Mouse (Mus musculus) layer of hippocampus, adult 9-10 months (tissue): ENCODE results near the gene Atxn10.
"Not testable (repeated sequence)": the region's sequence is repeated elsewhere in the genome, so short reads cannot be mapped to it uniquely, and the experiment has no call there.

Experiments
- DNase-seq: peaks from one replicate; pipeline ENCODE4 v3.0.0; 2022; ENCODE audit warnings: low spot score

Atxn10 gene

GRCm38 (mm10) chr15:85335671-85336300 is at the start of gene Atxn10:
Gene Atxn10, plus strand, starts transcription at chr15:85336245.
- no peak for DNase-seq

GRCm38 (mm10) chr15:85294632-85295031 is 41.4 kb upstream of the Atxn10 start:
- DNase-seq, result no peak

- DNase-seq, result no peak
These were observed 40.5 kb upstream of the Atxn10 start for GRCm38 (mm10) chr15:85295544-85295943.

- DNase-seq, result no peak
These were observed 40.1 kb upstream of the Atxn10 start for GRCm38 (mm10) chr15:85295977-85296376.

DNA sequence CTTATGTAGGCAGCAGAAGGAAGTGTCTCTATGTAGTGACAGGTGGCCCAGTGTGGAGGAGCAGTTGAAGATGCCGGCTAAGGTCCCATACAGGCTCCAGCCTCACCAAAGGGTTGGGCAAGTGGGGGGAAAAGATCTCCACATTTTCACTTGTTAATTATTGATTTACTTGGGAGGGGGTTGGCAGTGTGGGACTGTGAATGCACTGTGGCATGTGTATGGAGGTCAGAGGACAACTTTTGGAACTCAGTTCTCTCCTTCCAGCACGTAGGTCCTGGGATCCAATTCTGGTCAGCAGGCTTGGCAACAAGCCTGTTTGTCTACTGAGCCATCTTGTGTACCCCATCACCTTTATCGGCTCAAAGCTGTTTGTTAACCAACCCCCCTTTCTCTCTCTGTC is 39.5 kb upstream of the Atxn10 start:
- DNase-seq, result no peak

GRCm38 (mm10) chr15:85298167-85298781 is 37.8 kb upstream of the Atxn10 start:
- DNase-seq, result no peak

DNA sequence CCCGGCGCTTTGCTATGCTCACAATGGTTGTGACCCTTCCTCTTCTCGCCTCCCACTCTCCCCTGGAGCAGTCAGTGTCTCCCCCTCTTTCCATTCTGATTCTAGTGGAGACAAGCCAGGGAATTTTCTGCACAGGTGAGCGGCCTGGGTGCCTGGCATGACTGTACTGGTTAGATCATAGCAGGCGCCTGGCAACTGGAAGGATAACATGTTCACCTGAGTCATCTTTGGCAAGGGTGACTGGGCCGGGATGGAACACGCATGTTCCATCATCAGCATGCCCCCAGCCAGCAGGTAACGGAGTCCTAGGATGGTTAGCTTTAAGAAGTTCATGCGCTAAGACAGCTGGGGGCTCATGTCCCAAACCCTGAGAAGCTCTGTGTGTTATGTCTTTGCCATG is 37.1 kb upstream of the Atxn10 start:
- DNase-seq, result no peak

DNA sequence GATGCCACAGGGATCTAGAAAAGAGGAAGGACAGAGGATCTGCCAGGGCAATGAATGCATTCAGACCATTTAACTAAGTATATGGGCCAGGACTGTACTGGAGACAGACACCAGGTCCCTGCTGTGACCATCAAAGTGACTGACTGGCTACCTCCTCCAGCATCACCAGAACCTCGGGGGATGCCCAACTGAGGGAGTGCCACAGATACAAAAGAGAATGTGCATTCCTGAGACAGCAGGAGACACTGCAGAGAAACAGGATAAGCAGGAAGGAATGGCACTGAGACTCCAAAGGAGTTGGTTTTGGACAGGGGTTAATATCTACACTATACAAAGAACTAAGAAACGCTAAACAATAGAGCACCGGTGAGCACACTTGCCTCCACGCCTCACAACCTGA is 32.8 kb upstream of the Atxn10 start:
- no peak for DNase-seq

DNA sequence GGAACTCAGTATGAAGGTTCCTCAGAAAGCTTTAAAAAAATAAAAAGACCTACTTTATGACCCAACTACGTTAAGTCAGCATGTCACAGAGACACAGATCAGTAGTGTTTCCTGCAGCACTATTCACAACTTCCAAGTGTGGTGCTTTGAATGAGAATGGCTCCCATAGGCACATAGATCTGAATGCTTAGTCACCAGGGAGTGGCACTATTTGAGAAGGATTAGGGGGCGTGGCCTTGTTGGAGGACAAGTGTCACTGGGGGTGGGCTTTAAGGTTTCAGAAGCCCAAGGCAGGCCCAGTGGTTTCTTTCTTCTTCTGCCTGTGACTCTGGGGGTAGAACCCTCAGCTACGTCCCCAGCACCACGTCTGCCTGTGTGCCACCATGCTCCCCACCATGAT is 32.1 kb upstream of the Atxn10 start:
- DNase-seq, result no peak

DNA sequence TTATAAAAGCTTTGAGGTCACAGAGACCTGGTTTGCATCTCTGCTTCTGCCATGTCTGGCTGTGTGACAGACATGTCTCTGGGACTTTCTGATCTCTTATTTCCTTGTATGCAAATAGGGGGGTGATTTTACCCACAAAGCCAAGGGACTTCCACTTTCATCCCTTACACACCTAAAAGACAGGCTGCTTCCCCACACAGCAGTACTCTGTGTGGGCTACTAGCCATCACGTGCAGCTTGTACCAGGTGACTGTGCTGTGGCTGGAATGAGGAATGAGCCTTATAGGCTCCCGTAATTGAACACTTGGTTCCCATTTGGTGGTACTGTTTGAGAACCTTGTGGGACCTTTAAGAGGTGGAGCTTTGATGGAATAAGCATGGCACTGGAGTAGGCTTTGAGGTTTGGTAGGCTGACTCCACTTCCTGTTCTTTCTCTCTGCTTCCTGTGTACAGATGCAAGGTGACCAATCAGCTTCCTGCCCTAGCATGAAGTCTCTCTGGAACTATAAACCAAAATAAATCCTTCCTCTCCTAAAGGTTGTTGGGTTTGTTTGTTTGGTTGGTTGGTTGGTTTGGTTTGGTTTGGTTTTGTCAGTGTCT is 28.9 kb upstream of the Atxn10 start:
- no peak for DNase-seq

- DNase-seq, result no peak
These were observed 24.9 kb upstream of the Atxn10 start for GRCm38 (mm10) chr15:85311058-85311657.

GRCm38 (mm10) chr15:85315378-85316025 is 20.5 kb upstream of the Atxn10 start:
- peak; percentile 65 for DNase-seq

GRCm38 (mm10) chr15:85316342-85317140 is 19.5 kb upstream of the Atxn10 start:
- DNase-seq, result no peak

GRCm38 (mm10) chr15:85319924-85320668 is 15.9 kb upstream of the Atxn10 start:
- no peak for DNase-seq

DNA sequence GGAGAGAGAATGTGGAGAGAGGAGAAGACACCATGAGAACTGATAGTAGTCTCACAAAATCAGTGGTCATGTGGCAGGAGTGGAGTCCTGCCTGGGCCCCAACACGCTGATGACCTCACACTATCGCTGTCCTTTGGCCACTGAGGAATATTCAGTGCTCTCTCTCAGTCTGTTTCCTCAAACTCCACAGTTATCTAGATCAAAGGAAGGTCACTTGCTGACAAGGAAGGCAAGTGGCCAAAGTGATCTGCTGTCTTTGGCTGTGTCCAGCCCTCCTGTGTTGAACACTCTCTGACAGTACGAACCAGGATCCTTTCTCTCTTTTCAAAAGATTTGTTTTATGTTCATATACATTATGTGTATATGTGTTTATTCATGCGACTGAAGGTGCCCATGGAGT is 12.8 kb upstream of the Atxn10 start:
- no peak for DNase-seq

- no peak for DNase-seq
These were observed 11.6 kb upstream of the Atxn10 start for GRCm38 (mm10) chr15:85324426-85324825.

GRCm38 (mm10) chr15:85327808-85328207 is 8.2 kb upstream of the Atxn10 start:
- DNase-seq, result no peak

- DNase-seq, result not testable (repeated sequence)
These were observed 7.6 kb upstream of the Atxn10 start for GRCm38 (mm10) chr15:85328455-85328854.

GRCm38 (mm10) chr15:85329096-85329495 is 6.9 kb upstream of the Atxn10 start:
- DNase-seq, result no peak

DNA sequence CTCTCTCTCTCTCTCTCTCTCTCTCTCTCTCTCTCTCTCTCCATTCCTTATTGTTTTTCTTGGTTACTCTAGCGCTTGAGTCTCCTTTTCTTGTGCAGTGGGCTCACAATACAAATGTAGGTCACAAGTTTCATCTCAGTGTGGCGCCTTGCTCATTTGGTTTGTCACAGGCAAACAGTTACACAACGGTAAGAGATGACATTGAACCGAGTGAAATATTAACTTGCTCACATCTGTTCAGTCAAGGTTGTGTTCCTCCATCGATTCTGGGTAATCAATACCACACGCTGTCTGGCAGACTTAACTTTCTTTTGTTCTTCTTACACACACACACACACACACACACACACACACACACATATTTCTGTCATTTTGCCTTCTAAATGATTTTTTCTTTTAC is 6.0 kb upstream of the Atxn10 start:
- no peak for DNase-seq

GRCm38 (mm10) chr15:85333511-85333910 is 2.5 kb upstream of the Atxn10 start:
- not testable (repeated sequence) for DNase-seq
